Mouse (Mus musculus): Measurements from ENCODE around the gene Creb3l1. TPM values are rescaled to one million over a fixed set of nuclear protein-coding genes. Genes with fewer than 3 reads are reported as not detected.

Gene Creb3l1
- polyA plus RNA-seq (2017; shearing (Covaris generic)) = 1.2 TPM

GRCm38 (mm10) chr2:92024274-92024672, at the start of gene Creb3l1:
Gene Creb3l1, minus strand, starts transcription at chr2:92024502.

GRCm38 (mm10) chr2:91975581-91976541, 48.4 kb downstream of the Creb3l1 start, which contains the start of gene Dgkz:
Gene Dgkz, minus strand, starts transcription at chr2:91975864.

DNA sequence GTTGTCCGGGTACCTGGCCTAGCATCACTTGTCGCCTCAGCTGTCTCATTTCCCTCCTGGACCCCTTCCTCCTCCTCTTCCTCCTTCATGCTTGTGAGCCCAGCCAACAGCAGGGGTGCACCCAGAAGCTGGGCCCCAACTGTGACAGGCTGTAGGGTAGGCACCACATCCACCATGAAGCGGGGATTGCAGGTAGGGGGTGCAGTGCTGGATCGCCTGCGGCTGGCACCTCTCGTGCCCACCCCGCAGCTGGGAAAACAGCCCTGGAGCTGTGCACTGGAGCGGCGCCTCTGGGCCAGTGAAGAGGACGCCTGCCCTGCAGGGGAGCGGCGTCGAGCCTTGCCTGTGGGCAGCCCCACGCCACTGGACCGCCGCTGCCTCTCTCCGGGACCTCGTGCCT, 78.8 kb downstream of the Creb3l1 start, which contains the start of gene Gm9821:
Gene Gm9821, plus strand, starts transcription at position 221 of the 400 bp plus-strand sequence.

Other genes starting within 250 kb of the Creb3l1 start
- gene Chrm4, start 97.3 kb downstream of the Creb3l1 start, polyA plus RNA-seq (2017; shearing (Covaris generic)) = 0.82 TPM
- gene Mdk, start 92.2 kb downstream of the Creb3l1 start, polyA plus RNA-seq (2017; shearing (Covaris generic)) = 1.9 TPM
- 0.72 TPM for gene Gm9821, start 78.8 kb downstream of the Creb3l1 start, polyA plus RNA-seq (2017; shearing (Covaris generic))
- 57.1 TPM for gene Dgkz, start 48.6 kb downstream of the Creb3l1 start, polyA plus RNA-seq (2017; shearing (Covaris generic))
- 77.7 TPM for gene Phf21a, start 68.6 kb upstream of the Creb3l1 start, polyA plus RNA-seq (2017; shearing (Covaris generic))